Mouse (Mus musculus): ENCODE data around the gene Tmem132b.

The Tmem132b gene

DNA sequence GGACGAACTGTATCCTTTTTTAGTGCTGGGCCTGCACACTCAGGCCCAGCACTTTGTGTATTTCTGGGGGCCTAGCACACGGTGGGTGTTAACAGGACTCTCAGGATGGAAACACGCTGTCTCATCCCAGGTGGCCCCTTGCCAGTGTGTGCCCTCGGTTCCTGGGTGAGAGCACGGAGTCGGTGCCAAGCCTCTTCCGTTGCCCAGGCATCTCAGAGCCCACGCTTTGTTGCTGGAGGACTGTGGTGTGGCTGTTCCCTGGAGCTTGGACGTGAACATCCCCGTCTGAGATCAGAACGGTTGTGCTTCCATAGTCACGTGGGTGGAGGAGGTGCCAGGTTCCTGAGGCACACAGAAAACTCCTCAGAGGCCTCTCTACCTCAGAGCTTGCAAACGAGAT, 47.1 kb downstream of the Tmem132b start:
- no peak for DNase-seq (ENCODE audit: low spot score)

DNA sequence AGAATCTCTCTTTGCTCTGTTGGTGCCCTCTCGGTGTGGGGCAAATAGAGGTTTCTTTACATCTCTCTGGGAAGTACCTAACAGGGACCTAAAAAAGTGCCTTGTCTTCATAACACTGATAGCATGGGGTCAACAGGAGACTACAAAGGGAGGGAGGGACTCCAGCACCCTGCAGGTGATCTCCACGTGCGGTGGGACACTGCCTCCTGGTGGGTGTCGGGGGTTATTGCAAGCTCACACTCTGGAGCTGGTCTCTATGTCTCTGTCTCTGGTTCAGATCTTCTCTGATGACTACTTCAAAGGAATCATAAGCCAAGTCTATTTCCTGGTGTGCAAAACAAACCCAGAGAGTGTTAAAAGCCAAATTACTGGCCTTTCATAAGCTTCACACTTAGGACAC, 47.6 kb downstream of the Tmem132b start:
- no peak for DNase-seq (ENCODE audit: low spot score)

DNA sequence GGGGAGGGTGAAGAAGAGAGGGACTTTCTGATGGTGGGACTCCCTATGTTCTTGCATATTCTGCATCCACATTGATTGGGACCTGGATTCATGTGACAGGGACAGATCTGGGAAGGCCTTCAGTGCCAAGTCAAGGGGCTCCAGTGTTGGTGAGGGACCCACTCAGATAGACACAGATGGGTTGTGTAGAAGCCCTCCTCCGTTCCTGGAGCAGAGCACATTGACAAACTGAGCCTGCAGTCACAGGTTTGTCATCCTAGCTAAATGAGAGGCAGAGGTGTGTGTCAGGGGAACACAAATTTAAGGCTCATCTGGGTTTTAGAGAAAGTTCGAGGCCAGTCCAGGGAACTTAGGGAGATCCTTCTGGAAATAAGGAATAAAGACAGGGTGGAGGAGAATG, 51.7 kb downstream of the Tmem132b start:
- no peak for DNase-seq (ENCODE audit: low spot score)

DNA sequence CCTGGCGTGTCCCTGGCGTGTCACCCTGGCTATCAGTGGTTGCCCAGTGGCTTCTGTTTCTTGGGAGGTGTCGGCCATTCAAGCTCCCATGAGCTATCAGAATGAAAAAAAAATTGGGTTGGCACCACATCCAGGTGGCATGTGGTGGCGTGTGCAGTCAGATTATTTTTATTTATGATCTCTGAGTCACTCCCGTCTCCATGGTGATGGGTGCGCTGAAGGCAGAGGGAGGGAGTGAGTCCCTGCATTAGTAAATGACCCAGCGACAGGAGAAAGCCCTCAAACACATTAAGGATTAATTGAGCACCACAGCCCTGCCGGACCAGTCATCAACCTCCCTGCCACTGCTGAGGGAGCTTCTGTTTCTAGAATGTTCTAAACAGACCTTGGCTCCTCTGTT, 52.3 kb downstream of the Tmem132b start:
- DNase-seq (ENCODE audit: low spot score): no peak

DNA sequence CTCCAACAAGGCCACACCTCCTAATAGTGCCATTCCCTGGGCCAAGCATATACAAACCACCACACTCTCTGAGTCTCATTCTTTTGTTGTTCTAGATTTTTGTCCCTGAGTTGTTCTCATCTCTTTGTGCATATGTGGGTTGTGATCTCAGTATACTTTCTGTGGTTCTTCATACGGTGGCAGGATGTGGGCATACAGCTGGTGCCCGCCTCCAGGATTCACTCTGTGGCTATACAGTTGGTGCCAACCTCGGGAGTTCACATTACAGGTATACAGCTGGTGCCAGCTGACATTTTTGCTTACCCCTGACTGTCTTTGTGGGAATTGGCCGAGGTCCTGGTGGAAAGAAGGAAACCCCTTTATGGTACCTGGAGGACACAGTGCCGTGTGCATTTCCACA, 53.6 kb downstream of the Tmem132b start:
- no peak for DNase-seq (ENCODE audit: low spot score)

DNA sequence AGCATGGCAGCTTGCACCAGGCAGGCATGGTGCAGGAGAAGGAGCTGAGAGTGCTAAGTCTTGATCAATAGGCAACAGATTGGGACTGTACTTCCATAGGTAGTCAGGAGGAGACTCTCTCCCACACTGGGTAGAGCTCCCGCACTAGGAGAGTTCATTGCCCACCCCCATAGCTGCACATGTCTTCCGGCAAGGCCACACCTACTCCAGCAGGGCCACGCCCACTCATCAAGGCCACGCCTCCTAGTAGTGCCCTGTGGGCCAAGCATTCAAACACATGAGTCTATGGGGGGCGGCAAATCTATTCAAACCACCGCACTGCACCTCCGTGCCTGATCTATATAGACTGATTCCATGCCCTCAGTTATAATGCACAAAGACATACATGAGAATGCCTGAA, 56.6 kb downstream of the Tmem132b start:
- no peak for DNase-seq (ENCODE audit: low spot score)

DNA sequence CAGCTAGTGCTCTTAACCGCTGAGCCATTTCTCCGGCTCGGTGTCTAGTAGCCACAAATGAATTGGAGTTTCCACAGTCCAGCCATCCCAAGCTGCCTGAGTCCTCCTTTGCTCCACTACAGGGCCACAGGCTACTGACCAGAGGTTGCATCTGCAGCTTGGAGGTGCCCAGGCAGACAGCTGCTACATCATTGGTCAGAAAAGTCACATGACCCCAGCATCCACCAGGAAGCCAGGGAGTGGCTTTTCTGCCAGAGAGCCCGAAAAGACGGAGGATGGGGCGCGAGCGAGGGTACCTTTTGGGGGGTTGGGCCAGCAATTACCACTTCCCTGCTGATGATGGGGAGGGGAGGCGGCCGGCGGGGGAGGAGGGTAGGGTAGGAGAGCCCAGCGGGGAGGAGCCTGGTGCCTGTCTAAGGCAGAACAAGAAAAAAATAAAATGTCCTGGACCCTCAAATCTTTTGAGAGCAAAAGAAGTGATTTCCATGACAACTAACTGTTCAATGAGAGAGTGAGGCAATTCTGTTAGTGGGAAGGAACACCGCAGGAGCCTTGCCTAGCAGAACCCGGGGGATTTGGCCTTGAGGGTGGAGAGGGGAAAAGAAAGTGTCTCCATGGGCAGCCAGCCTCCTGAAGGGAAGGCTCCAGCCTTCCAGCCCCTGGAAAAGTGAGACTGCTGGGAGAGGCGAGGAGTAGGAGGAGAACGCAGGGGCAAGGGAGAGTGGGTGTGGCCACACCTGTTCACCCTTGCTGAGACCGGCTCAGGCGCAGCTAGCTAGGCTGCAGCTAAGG, 57.5 kb downstream of the Tmem132b start:
- DNase-seq (ENCODE audit: low spot score): no peak

DNA sequence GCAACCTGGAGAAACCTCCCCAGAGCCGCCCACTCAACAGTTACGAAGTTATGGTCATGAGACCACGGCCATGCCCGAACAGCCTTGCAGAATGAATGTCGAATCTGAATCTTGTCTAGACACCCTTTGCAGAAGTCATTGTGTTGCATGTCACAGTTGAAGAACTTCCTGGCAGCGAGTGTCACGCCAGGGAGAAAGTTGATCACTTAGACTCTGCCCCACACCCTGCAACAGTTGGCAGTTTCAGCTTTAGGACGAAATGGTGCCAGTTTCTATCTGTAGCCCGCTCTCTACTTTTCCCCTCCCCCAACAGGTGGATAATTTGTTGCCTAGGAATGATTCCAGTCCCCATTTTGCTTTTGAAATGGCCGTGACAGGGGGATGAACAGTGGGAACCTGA, 66.5 kb downstream of the Tmem132b start:
- DNase-seq (ENCODE audit: low spot score): no peak

DNA sequence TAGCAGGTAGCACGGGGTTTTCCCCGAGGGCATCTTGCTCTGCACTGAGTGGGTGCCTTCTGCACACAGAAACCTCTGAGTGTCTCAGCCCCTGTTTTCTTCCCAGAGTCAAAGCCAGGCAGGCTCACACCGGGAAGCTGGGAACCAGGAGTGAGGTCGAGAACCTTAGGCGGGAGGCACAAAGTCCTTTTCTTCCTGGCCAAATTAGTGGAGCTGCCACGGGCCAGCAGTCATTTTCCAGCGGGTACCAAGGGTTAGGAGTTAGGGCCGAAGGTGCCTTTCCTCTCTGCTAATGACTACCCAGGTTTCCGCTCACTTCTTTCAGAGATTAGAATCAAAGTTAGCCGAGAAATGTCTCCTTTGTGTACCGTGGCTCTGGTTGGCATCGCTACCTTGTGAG, 75.6 kb downstream of the Tmem132b start:
- DNase-seq (ENCODE audit: low spot score): no peak

DNA sequence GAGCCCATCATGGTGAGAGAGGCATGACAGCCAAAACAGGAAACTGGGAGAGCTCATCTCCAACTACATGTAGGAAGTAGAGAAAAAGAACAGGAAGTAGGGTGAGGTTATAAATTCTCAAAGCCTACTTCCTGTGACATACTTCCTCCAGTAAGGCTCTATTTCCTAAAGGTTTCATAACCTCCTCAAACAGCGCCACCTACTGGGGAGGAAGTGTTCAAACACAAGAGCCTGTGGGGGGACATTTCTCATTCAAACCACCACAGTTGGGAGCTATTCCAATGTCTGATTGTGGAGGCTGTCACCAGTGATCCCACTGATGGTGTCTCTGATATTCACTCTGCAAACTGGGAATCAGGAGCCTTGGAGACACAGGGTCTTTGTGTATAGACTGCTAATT, 78.4 kb downstream of the Tmem132b start:
- no peak for DNase-seq (ENCODE audit: low spot score)

DNA sequence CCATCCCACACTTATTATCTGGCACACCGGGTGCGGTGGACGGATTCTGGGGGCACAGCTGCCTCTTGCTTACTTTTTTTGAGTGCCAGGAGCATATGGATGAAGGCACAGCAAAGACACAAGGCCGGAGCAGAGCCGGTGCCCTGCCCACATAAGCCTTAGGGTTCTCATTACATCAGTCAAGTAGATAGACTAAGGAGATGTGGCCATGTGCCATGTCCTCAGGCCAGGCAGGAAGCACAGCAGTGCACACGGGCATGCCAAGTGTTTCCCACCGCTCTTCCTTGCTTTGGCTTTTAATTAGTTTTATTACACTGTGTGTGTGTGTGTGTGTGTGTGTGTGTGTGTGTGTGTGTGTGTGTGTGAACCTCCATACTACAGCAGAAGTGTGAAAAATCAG, 80.9 kb downstream of the Tmem132b start:
- no peak for DNase-seq (ENCODE audit: low spot score)

DNA sequence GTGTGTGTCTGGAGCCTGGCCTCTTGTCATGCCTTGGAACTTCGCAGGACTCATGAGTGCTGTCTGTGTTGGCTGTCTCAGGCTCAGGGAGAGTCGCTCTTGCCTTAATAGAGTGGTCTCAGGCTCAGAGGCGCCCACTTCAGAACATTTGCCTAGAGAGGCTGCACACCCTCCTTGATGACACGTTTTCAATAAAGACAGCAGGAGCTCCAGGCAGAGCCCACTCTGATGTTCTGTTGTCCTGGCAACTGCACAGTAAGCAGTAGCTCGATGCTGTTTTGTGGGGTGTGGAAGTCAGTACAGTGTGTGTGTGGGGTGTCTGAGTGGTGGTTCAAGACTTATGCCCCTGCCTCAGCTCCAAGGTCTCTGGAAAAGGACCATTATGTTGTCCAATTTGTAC, 81.6 kb downstream of the Tmem132b start:
- no peak for DNase-seq (ENCODE audit: low spot score)

DNA sequence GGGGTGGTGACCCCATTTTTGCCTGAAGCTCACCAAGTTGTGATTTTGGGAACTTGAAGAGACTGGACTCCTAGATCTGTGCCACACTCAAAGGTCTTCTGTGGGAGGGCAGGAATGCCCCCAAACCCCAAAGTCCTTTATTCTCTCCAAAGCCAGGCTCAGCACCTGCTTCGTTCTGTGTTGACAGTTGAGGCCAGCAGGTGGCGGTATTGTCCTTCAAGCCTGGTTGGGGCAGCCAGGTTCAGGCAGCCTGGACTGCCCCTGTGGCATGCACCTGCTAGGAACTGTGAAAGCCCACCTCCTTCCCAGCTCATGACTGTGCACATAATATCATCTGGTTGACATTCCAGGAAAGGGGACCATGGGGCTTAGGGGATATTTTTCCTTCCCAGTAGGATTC, 82.8 kb downstream of the Tmem132b start:
- no peak for DNase-seq (ENCODE audit: low spot score)

DNA sequence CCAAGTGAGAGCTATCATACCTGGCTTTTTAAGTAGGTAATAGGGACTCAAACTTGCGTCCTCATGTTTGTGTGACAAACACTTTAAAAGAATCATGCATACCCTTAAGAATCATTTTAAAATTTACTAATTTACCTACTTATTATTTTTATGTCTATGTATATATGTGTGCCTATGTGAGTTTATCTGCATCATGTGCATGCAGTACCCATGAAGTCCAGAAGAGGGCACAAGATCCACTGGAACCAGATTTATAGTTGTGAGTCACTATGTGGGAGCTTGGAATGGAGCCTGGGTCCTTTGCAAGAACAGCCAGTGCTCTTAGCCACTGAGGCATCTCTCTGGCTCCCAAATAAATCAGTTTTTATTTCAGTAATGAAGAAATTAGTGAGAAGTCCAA, 85.5 kb downstream of the Tmem132b start:
- no peak for DNase-seq (ENCODE audit: low spot score)

DNA sequence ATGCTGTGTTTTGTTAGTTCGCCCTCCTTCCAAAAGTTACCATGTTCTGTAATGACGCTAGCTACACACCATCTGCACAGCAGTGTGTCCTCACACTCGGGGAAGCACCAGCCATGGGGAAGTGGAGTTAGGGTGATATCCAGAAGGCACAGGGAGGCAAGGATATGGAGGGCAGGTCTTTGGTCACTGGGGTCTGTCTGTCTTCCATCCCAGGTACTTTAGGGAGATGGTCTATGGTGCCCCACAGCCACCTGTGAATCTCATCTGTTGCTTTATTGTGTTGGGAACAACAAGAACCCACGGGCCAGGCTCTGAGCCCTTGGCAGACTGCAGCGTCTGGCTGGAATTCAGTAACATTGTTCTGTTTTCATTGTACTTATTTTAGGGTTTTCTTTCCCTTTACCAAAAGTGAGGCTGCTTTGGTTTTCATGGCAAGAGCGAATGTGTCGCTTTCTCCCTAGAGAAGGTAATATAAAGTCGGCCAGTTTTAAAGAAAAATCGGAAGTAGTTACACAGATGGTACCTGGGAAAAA, 96.3 kb downstream of the Tmem132b start:
- DNase-seq (ENCODE audit: low spot score): no peak

DNA sequence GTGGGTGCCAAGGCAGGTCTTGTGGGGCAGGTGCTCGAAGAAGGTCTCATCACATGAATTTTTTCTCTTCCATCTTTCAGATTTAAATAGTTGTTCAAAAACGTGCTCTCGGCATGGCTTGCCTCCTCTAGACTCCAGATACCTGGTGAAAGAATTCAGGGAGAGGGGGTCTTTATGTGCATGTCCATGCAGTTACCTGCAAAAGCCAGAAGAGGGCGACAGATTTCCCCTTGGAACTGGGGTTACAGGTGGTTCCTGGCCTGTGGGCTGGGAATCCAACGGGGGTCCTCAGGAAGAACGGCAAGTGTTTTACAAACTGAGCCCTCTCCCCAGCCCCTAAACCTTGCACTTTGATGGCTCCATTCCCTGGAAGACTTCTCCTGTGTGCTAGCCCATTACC, 103.1 kb downstream of the Tmem132b start:
- no peak for DNase-seq (ENCODE audit: low spot score)

DNA sequence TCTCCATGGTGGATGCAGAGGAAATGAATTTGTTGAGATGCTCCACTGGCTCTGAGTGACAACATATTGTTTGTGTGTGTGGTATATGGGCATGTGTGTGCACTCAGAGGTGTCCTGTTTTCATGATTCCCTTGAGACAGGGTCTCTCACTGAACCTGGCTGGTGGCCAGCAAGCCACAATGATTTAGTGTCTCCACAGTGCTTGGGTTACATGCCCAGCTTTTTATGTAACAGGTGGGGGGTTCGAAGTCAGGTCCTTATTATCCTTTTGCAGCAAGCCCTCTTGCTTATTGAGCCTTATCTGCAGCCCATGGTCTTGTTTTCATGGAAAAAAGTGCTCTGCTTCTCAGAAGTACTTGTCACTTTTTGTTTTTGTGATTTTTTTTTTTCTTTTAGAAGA, 109.4 kb downstream of the Tmem132b start:
- DNase-seq (ENCODE audit: low spot score): no peak

DNA sequence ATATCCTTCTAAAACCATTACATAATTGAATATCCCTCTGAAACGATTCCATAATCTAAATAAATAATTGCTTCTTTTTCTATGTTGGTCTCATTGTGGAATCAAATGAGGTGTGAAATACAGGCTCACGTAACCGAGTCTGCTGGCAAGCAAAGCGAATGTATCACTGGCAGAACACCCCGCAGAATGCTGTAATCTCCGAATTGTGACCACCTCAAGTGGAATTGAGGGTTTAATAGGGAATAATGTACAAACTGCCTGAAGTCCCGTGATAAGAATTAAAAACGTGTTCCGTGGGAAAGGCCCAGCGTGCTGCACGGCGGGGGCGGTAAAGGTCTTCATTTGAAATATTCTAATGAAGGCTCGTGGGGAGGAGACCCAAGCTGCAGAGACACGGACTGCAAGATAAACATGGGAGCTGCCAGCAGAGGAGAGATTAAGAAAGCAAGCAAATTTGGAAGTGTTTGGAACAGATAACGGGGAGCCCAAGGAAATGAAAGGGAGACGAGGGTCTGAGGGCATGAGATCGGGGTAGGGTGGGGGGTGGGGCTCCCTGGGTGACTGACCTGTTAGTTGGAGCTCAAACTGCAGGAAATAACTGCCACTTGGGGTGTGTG, 110.1 kb downstream of the Tmem132b start:
- no peak for DNase-seq (ENCODE audit: low spot score)

DNA sequence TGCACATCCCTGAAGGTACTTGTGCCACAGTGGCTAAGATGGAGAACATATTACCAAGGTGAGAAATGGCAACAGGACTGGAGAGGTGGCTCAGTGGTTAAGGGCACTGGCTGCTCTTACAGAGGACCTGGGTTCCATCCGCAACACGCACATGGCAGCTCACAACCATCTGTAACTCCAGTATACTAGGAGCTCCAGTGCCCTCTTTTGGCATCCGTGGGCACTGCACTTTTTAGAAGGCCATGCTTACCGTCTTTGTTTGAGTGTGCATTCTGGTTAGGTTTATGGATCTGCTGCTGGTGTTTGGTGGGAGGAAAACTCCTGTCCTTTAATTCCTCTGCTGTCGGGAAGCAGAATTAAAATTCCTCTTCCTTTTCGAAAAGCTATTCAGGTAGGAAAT, 116.7 kb downstream of the Tmem132b start:
- no peak for DNase-seq (ENCODE audit: low spot score)

DNA sequence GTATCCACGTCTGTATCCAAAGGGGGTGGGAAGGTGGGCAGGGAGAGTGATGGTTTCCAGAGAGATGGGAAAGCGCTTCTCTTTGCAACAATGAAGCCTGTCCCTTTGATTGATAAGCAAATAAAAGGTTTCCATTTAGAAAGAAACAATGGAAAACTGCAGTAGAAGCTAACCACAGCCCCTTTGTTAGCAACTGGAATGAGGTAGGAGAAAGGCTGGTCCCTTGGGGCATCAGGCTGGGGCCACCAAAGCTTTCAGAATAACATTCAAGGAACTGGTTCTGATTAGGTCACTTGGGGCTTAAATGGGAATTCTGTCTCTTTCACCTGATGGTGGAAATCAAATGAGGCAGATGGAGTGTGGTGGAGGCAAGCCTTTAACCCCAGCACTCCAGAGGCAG, 118.4 kb downstream of the Tmem132b start:
- DNase-seq (ENCODE audit: low spot score): no peak

DNA sequence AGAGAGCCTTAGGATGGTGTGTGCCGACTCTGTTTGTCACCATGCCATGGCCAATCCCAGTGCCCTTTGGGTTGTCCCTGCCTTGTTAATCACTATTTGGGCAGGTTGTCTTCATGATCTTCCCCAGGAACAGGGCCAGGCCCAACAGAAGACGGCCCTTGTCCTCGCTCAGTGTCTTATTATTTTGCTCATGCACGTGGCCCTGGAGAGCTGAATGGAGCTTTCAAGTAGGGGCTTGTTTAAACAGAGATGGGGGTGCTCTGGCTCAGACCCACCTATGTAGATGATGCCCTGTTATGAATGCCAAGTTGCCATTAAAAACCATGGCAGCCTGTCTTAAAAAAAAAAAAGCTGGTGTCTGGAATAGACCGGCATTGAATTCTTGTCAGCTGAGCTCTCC, 126.5 kb downstream of the Tmem132b start:
- DNase-seq (ENCODE audit: low spot score): no peak

DNA sequence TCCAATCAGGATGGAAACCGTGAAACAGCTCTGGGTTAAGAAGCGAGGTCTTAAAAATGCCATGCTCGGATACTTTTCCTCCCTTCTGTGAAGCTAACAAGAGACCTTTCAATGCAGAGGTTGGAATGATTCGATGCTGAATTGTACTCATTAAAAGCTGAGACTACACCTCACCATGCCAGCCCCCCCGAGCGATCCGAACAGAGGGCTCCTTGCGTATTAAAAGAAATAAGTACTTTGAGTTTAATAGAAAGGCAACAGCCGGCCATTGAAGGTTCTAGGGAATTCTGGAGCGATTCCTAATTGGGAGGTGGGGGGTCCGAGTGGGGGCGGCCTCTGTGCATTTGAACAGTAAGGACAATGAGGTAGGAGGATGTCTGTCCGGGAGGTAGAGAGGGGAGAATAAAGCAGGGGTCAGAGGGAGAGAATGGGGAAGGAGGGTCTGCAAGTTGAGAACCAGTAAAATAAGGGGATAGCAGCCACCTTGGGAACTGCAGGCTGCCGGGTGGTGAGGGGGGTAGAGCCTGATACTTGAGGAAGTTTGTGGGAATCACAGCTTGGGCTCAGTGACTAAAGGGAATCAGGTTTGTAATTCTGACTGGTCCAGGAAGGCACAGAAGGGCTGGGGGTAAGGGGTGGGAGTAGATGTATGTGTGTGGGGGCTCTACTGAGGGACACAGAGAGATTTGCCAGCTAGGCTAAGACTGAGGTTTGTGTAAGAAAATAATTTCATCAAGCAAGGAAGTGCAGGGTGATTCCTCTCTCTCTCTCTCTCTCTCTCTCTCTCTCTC, 127.6 kb downstream of the Tmem132b start:
- DNase-seq (ENCODE audit: low spot score): no peak

DNA sequence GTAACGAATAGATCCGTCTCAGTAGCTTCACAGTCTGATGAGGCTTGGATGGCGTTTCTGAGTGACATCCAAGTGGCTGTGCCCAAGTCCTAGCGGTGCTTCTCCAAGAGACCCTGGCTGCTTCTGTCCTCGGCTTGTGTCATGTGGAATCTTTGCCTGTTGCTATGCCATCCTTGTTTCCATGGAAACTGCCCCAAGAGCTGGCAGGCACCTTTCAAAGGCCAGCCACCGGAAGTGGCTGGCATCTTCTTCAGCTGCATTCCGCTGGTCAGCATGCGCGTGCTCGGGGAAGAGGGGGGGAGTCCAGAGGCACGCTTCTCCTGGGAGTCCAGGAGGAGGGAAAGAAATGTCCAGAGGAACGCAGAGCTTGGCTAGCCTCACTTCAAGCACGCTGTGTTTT, 144.0 kb downstream of the Tmem132b start:
- no peak for DNase-seq (ENCODE audit: low spot score)

Measured in ovary, postnatal 36 days (tissue).